Mouse (Mus musculus): ENCODE data around the gene Pdik1l.

Pdik1l gene

GRCm38 (mm10) chr4:134258354-134258753 lies 29.3 kb downstream of the Pdik1l start:
- no peak for DNase-seq (ENCODE audit: low spot score in 2 of 2)

GRCm38 (mm10) chr4:134257198-134258009 lies 30.3 kb downstream of the Pdik1l start:
- DNase-seq (ENCODE audit: low spot score in 2 of 2): no peak

GRCm38 (mm10) chr4:134256407-134257197 lies 31.1 kb downstream of the Pdik1l start:
- DNase-seq (ENCODE audit: low spot score in 2 of 2): no peak

GRCm38 (mm10) chr4:134255854-134256253 lies 31.8 kb downstream of the Pdik1l start:
- no peak for DNase-seq (ENCODE audit: low spot score in 2 of 2)

- DNase-seq (ENCODE audit: low spot score in 2 of 2): no peak
Measured at GRCm38 (mm10) chr4:134254835-134255234, 32.9 kb downstream of the Pdik1l start.

GRCm38 (mm10) chr4:134253722-134254324 lies 33.9 kb downstream of the Pdik1l start, which contains the start of gene Grrp1:
Gene Grrp1, minus strand, starts transcription at chr4:134254106.
- no peak for DNase-seq (ENCODE audit: low spot score in 2 of 2)

GRCm38 (mm10) chr4:134252911-134253721 lies 34.6 kb downstream of the Pdik1l start:
- no peak for DNase-seq (ENCODE audit: low spot score in 2 of 2)

- no peak for DNase-seq (ENCODE audit: low spot score in 2 of 2)
Measured at GRCm38 (mm10) chr4:134252131-134252910, 35.4 kb downstream of the Pdik1l start.

- DNase-seq (ENCODE audit: low spot score in 2 of 2): no peak
Measured at GRCm38 (mm10) chr4:134251241-134252130, 36.2 kb downstream of the Pdik1l start.

GRCm38 (mm10) chr4:134250930-134251240 lies 36.8 kb downstream of the Pdik1l start:
- DNase-seq (ENCODE audit: low spot score in 2 of 2): no peak

- no peak for DNase-seq (ENCODE audit: low spot score in 2 of 2)
Measured at GRCm38 (mm10) chr4:134250116-134250929, 37.4 kb downstream of the Pdik1l start.

GRCm38 (mm10) chr4:134249651-134250050 lies 38.0 kb downstream of the Pdik1l start:
- peak; percentile 38 to 53 for DNase-seq (ENCODE audit: low spot score in 2 of 2)

- DNase-seq (ENCODE audit: low spot score in 2 of 2): no peak
Measured at GRCm38 (mm10) chr4:134246719-134247258, 40.9 kb downstream of the Pdik1l start, which contains the start of gene Gm30191. Gene Gm30191, plus strand, starts transcription at chr4:134246935.

- no peak for DNase-seq (ENCODE audit: low spot score in 2 of 2)
Measured at GRCm38 (mm10) chr4:134246256-134246655, 41.4 kb downstream of the Pdik1l start.

- DNase-seq (ENCODE audit: low spot score in 2 of 2): peak; percentile 89 to 93
Measured at GRCm38 (mm10) chr4:134245148-134245843, 42.4 kb downstream of the Pdik1l start, which contains the start of gene Zfp593. Gene Zfp593, minus strand, starts transcription at chr4:134245592.

- DNase-seq (ENCODE audit: low spot score in 2 of 2): no peak
Measured at GRCm38 (mm10) chr4:134243516-134244250, 44.0 kb downstream of the Pdik1l start, which contains the start of gene E130218I03Rik. Gene E130218I03Rik, plus strand, starts transcription at chr4:134243662.

GRCm38 (mm10) chr4:134238686-134239085 lies 49.0 kb downstream of the Pdik1l start:
- DNase-seq (ENCODE audit: low spot score in 2 of 2): no peak
